Mouse (Mus musculus) brain, embryonic 18.5 days (tissue): ENCODE measurements around the gene Scap.
"Not testable (repeated sequence)": the region's sequence is repeated elsewhere in the genome, so short reads cannot be mapped to it uniquely, and the experiment has no call there.

Experiments
- DNase-seq: peaks from one replicate; pipeline ENCODE4 v3.0.0-alpha.2; 2012; ENCODE audit warnings: low read depth, low spot score

Scap gene

DNA sequence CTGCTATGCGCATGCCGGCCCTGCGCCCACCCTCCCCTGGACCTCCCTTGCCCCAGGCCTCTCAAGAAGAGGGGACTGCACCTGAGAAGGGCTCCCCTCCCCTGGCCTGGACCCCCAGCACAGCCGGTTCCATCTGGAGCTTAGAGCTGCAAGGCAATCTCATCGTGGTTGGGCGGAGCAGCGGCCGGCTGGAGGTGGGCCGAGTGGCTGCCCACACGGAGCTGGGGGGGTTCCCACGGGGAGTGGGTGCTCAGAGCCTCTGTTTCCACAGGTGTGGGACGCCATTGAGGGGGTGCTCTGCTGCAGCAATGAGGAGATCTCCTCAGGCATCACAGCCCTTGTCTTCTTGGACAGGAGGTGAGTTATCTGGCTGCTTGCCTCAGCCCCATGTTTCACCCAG, 48.2 kb downstream of the Scap start:
- DNase-seq: no peak

DNA sequence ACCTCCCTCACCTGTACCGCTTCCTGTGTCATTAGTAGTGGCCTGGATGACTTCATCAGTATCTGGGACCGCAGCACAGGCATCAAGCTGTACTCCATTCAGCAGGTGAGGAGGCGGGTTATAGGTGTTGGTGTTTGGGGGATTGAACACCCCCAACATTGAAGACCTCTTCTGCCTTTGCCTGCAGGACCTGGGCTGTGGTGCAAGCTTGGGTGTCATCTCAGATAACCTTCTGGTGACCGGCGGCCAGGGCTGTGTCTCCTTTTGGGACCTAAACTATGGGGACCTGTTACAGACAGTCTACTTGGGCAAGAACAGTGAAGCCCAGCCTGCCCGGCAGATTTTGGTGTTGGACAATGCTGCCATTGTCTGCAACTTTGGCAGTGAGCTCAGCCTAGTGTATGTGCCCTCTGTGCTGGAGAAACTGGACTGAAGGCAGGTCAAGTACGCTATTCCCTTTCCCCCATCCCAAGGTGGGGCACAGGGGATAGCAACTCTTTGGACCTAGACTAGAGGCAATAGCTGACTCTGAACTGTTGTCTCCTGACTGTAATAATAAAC, 51.4 kb downstream of the Scap start:
- no peak for DNase-seq

DNA sequence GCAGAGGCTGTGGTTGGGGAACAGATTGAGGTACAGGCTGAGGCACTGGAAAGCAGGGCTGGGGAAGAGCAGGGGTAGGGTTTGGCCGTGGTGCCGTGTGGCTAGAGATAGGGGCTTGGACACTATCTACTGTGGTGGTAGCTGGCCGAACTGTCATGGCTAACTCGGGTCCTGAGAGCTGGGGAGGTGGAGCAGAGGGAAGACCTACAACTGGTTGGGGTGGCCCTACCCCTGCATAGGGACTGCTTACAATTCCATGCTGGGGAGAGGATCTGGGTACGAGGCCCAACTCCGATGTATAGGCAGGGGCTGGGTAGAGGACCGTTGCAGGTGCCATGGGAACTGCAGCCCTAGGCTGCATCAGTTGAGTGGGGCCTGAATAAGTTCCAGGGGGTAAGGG, 54.9 kb downstream of the Scap start:
- DNase-seq: no peak

DNA sequence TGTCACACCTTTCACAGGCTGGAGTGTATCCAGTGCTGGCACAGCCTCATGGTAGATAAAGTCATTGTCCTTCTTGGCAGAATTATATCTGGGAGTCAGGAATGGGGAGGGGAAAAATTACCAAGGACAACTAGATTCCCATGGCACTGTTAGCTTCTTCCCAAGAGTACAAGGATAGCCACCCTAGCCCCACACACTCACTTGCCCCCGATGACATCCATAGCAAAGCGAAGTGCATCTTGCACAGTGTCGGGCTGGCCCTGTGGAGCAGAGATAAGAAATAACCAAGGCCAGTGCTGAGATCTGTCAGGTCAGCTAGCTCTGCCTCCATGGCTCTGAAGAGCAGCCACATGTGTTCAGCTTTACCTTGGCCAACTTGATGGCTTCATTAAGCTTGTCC, 57.8 kb downstream of the Scap start:
- DNase-seq: no peak

DNA sequence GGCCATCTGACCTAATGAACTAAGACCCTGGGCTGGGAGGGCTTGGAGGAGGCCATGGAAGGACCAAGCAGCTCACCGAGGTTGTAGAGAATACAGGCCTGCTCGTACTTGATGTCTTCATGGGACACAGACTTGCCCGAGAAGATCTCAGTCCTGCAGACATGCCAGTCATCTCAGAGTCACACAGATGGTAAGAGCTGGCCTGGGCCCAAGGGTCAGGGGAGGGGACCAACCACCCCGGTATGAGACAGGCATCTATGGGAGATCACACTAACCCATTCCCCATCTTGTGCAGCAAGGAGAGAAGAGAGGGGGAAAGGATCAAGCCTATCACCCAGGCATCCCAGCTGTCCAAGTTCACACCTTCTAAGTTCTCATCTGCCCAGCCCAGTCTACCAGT, 60.2 kb downstream of the Scap start:
- DNase-seq: no peak

DNA sequence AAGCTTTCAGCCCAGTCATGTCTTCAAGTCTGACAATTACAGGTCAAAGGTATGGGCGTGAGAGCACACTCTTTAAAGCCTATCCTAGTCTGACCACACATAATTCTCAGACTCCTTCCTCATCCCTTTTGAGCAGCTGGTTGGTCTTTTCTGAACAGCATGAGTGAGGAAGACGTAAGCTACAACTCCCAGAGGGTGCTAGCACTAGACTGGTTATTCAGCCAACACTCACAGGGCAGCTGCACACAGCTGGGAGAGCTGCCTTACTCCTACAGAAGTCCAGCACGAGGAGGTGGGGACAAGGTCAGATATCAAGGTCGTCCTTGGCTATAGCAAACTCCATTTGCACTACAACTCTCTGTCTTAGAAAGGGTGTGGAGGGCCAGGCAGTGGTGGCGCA, 67.6 kb downstream of the Scap start:
- no peak for DNase-seq

DNA sequence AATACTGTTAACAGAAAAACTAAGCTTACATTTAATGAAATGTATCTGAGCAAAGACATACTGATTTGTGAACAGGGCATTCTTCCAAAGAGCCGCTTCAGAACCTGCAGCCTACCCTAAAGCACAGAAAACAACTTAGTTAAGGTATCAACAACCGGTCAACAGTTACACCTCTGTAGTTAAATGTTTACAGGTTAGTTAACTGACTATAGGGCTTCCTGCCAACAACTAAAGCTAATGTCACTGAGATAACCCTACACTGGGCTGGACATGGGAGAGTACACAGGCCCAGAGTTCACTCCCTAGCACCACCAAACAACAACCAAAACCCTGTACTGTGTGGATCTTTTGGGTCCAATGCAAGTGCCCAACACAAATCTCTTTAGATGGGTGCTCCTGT, 69.6 kb downstream of the Scap start:
- no peak for DNase-seq

DNA sequence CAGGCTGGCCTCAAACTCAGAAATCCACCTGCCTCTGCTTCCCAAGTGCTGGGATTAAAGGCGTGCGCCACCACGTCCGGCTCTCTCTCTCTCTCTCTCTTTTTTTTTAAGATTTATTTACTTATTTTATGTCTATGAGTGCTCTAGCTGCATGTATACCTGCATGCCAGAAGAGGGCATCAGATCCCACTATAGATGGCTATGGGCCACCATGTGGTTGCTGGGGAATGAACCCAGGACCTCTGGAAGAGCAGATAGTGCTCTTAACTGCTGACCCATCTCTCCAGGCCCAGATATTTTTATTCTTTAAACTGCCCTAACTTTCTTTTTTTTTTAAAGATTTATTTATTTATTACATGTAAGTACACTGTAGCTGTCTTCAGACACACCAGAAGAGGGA, 70.2 kb downstream of the Scap start:
- not testable (repeated sequence) for DNase-seq

DNA sequence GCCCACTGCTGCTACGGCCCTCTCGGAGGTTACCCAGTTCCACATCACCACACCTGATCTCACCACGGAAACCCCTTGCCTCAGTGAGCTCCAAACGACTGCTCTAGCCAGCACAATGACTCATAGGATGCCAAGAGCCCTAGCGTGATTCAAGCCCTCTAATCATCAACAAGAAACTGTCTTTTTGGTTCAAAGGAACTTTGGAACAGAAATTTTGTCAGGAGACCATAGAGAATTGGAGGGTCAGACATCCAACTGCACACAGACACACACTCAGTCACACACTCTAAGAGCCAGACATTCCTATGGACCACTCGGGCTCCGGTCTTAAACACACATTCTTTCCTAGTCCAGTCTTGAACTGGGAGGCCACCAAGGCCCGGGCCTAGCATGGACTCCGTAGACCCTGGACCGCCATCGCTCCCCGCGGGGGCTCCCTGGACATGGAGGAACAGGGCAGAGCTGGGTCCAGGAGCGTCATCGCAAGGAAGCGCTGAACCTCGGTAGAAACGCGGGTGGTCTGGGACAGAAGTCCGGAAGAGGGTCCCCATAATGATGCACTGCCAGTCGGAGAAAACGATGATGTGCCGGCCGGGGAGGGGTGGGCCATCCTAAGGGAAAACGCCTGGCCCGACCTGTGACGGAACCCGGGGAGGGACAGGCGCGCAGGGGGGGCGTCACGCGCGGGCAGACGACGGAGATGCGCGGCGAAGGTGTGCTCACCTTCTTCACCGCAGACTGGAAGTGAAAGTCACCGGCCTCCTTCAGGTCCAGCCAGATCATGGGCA, 74.4 kb downstream of the Scap start:
- DNase-seq: peak; percentile 6

DNA sequence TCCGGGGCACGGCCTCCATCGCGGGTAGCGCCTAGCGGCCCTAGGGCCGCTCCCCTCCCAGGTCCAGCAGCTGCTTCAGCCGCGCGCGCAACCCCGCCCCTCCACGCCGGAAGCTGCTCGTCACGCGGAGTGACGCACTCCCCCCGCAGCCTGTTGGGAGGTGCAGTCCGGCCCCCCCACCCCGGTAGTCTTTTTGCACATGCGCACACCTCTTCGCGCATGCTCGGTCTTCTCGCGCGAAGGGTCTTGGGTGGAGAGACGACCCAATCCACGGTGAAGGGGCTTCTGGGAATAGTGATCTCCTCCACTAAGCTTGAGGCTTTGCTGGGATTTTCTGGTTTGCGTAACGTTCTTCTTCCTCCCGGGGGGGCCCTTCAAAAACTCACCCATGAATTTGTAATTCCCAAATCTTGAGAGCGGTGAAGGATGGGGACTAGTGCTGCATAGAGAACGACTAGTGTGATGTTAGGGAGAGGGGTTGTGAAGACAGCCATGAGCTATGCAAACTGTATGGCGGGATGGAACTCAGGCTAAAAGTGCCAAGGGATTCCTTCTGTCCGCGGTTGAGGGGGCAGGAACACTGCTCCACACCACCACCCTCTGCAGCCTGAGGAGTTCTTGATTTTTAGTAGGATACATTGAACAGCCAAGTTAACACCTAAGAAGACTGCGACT, 75.1 kb downstream of the Scap start, which contains the start of gene Ptpn23:
Gene Ptpn23 (minus strand): TSS at position 115 of the 675 bp plus-strand sequence.
- peak; percentile 96 for DNase-seq

DNA sequence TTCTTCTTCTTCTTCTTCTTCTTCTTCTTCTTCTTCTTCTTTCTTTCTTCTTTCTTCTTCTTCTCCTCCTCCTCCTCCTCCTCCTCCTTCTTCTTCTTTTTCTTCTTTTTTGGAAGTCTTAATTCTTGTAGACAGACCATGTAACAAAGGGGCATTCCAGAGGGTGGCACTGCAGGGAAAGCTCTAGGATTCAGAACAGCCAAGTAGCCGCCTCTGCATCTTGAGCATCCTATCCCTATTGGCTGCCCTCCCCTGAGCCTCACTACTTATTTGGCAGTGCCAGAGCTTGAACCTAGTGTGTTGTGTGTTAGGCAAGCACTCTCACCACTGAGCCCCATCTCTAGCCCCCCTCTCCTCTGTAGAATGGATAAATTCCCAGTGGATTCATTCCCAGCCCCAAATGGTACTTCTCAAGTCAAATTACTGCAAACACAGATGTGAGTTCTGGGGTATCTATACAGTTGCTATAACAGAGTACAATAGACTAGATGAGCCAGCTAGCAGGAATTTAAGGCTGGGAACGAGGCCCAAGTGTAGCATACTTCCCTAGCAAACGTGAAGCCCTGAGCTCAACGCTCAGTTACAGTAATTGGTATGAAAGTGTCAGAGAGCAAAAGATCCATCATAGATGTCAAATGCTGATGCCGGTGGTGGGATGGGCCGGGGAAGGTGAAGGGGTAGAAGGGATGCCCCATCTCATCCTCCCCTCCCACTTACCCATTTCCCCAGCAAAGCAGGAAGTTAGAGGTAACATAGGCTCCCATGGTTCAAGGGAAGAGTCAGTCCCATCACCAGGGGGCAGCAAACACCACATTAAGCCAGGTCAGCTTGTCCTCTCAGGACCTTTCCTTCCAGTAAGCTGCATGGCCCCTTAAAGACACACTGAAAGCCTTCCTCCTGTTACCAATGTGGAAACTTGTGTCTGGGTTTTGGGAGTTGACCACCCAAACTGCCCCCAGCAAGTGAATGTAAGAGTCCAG, 78.1 kb downstream of the Scap start:
- DNase-seq: peak; percentile 14

DNA sequence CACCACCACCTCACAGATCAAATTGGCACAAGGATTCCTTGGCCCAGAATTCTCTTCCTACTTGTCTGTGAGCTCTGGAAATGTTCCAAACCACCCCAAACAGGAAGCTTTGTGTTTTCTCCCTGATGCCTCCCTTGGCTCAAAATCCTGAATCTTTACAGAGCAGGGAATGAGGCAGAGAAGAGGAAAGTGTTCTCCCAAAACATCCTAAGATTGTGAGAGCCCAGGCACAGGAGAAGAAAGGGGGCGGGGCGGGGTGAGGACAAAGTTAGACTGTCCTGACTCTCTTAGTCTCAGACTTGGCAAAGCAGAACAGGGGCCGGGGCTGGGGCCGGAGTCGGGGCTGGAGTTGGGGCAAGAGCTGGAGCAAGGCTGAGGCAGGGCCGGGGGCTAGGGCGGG, 79.8 kb downstream of the Scap start:
- DNase-seq: no peak

DNA sequence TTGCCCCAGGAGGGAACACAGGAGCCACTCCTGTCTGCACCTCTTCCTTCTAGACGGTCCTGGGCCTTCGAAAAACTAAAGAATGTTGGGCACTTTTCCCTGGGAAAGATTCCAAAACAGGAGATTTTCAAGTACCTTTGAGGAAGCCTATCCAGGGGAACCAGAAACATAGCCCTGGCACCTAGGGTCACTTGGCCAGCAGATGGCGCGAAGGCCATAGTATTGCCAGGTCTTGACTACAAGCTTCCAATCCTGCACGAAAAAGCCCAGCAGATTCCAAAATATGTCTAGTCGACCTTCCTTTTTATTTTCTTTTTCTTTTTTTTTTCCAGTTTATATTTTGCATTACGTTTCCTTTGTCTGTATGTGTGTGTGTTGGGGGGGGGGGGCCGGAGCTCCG, 80.7 kb downstream of the Scap start:
- DNase-seq: no peak

DNA sequence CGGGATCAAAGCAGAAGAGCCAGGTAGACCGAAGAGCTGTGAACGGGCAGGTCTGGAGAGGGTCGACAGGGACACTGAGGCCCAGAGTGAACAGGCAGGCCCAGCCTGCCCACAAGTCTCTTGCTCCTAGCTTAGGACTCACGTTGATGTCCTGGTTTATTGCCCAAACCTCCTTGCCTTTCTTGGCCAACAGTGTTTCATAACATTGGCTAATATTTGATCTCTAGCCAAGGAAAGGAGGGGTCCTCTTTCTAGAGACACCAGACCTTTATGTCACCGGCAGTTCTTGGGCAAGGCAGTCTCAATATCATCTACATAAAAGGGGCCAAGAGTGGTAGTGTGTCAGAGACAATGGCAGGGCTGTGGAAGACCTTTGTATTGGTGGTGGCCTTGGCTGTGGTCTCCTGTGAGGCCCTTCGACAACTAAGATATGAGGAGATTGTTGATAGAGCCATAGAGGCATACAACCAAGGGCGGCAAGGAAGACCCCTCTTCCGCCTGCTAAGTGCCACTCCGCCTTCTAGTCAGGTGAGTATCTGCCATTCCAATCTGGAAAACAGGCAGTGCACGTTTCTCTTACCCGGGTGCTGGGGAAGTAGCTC, 86.5 kb downstream of the Scap start, which contains the start of gene Ngp:
Gene Ngp (plus strand): TSS at position 237 of the 602 bp plus-strand sequence.
- DNase-seq: no peak

DNA sequence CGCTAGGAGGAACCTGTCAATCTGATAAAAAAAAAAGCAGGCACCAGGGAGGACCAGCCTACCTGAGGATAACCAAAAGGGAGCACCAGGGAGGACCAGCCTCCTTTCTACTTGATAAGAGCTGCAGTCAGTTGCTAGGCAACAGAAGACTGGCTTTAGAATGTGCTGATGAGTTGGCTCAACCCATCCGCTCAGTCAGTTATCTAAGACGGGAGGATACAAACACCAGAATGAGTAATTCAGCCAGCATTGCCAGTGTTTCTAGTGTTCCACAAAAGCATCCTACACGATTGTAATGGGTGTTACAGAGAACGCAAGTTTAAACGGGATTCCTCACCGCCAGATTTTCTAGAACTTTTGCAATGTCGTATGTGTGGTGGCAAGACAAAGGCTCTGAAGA, 98.2 kb downstream of the Scap start:
- DNase-seq: peak; percentile 10

DNA sequence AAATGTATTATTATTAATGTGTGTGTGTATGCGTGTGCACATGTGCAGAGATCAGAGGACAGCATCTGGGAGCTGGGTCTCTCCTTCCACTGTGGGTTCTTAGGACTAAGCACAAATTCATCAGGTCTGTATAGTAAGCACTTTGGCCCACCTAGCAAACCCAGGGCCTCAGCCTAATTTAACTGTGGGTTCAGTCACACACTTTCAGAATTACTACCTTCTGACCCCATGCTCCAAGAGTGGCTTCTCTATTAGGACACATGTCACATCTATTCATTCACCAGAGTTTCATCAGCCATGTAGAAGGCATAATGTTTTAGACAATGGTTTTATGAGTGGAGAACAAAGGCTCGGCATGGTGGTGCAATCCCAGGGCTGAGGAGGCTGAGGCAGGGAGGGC, 100.0 kb downstream of the Scap start:
- no peak for DNase-seq
